Mouse (Mus musculus): Measurements from ENCODE around the gene Gabrg3.

GRCm38 (mm10) chr7:57307337-57307736, 79.7 kb downstream of the Gabrg3 start:
- TF ChIP-seq CTCF (IDR thresholded peaks at IDR 0.05; ENCODE audit: low read depth, low read length), result no peak
- TF ChIP-seq POLR2A (IDR thresholded peaks at IDR 0.05; ENCODE audit: insufficient read depth, low read length), result no peak
- TF ChIP-seq EP300 (IDR thresholded peaks at IDR 0.05; ENCODE audit: insufficient read depth, low read depth, low read length), result no peak
